Mouse (Mus musculus) embryonic facial prominence, embryonic 13.5 days (tissue): ENCODE data around the gene Fam174a. TPM values are rescaled to one million over a fixed set of nuclear protein-coding genes. Genes with fewer than 3 reads are reported as not detected.

Experiments used
- ATAC-seq: fragments of 200-750 bp; cut with Nextera tagmentation; 2 replicates; pipeline ENCODE4 v1.8.0; 2017; ENCODE audit warnings: low read depth; ENCODE audit not compliant: insufficient number of reproducible peaks, insufficient read depth, low FRiP score, low TSS enrichment
- H3K27ac ChIP-seq: fragments of 300-500 bp; sonication (generic); 2 replicates; pipeline ENCODE4 v1.5.1; 2015; ENCODE audit warnings: moderate library complexity, mild to moderate bottlenecking, inconsistent platforms
- H3K27me3 ChIP-seq: fragments of 300-500 bp; sonication (generic); 2 replicates; pipeline ENCODE4 v1.6.1; 2015; ENCODE audit warnings: mild to moderate bottlenecking, inconsistent platforms
- H3K36me3 ChIP-seq: fragments of 300-500 bp; sonication (generic); 2 replicates; pipeline ENCODE4 v1.6.1; 2015; ENCODE audit warnings: mild to moderate bottlenecking, inconsistent platforms
- H3K4me1 ChIP-seq: fragments of 300-500 bp; sonication (generic); 2 replicates; pipeline ENCODE4 v1.6.1; 2015; ENCODE audit warnings: inconsistent platforms
- H3K4me2 ChIP-seq: fragments of 300-500 bp; sonication (generic); 2 replicates; pipeline ENCODE4 v1.6.1; 2015; ENCODE audit warnings: moderate library complexity, mild to moderate bottlenecking, inconsistent platforms
- H3K4me3 ChIP-seq: fragments of 300-500 bp; sonication (generic); 2 replicates; pipeline ENCODE4 v1.5.1; 2015; ENCODE audit warnings: mild to moderate bottlenecking, inconsistent platforms
- H3K9ac ChIP-seq: fragments of 300-500 bp; sonication (generic); 2 replicates; pipeline ENCODE4 v1.6.1; 2015; ENCODE audit warnings: mild to moderate bottlenecking, inconsistent platforms
- H3K9me3 ChIP-seq: fragments of 300-500 bp; sonication (generic); 2 replicates; pipeline ENCODE4 v1.6.1; 2016; ENCODE audit warnings: inconsistent platforms
- WGBS: fragments of 180-500 bp; shearing (Covaris S2); methylation state at CpG from one replicate; pipeline ENCODE4 v1.1.7; 2015; ENCODE audit warnings: mixed read lengths; 5-methylcytosine and 5-hydroxymethylcytosine counted together
- polyA plus RNA-seq: library from polyadenylated mRNA; unstranded; fragments of >200 nt; fragmentation: Nextera tagmentation; extraction: Ambion mirVana; gene quantifications from 2 replicates; pipeline ENCODE4 v1.2.1, GENCODE M21; 2015

Fam174a gene
- polyA plus RNA-seq, 1 experiment from 2014 or later, result 26.9 TPM

- no peaks in the 10 kb centered on the region for H3K4me1 ChIP-seq
- no peak overlapping the region for H3K4me2 ChIP-seq
- H3K36me3 ChIP-seq, result no peaks in the 10 kb centered on the region
- ATAC-seq, result no peak
- no peak overlapping the region for H3K27ac ChIP-seq
- no peak overlapping the region for H3K4me3 ChIP-seq
- no peaks in the 10 kb centered on the region for H3K9me3 ChIP-seq
- H3K27me3 ChIP-seq, result no peaks in the 10 kb centered on the region
- 71% methylated on average over 5 of the region's 5 CpGs for WGBS
- H3K9ac ChIP-seq, result no peak overlapping the region
Measured at GRCm38 (mm10) chr1:95343585-95344485, 30.4 kb downstream of the Fam174a start.

GRCm38 (mm10) chr1:95354146-95354545, 40.7 kb downstream of the Fam174a start:
- Histone ChIP-seq H3K9ac (no peak overlapping the region), H3K27ac (no peak overlapping the region), H3K36me3 (no peaks in the 10 kb centered on the region), H3K4me2 (no peak overlapping the region), H3K4me3 (no peak overlapping the region), H3K4me1 (no peaks in the 10 kb centered on the region), H3K27me3 (no peaks in the 10 kb centered on the region), H3K9me3 (no peaks in the 10 kb centered on the region)
- 69% methylated on average over 1 of the region's 1 CpGs for WGBS
- no peak for ATAC-seq

GRCm38 (mm10) chr1:95356904-95357303, 43.5 kb downstream of the Fam174a start:
- Histone ChIP-seq H3K27ac (no peak overlapping the region), H3K9ac (no peak overlapping the region), H3K36me3 (no peaks in the 10 kb centered on the region), H3K4me3 (no peak overlapping the region), H3K27me3 (no peaks in the 10 kb centered on the region), H3K4me2 (no peak overlapping the region), H3K4me1 (no peaks in the 10 kb centered on the region), H3K9me3 (no peaks in the 10 kb centered on the region)
- no peak for ATAC-seq
- 74% methylated on average over 4 of the region's 4 CpGs for WGBS

- H3K27me3 ChIP-seq, result no peaks in the 10 kb centered on the region
- H3K36me3 ChIP-seq, result no peaks in the 10 kb centered on the region
- H3K4me1 ChIP-seq, result no peaks in the 10 kb centered on the region
- no peak overlapping the region for H3K4me3 ChIP-seq
- no peak overlapping the region for H3K9ac ChIP-seq
- 70% methylated on average over 2 of the region's 2 CpGs for WGBS
- no peak for ATAC-seq
- H3K9me3 ChIP-seq, result no peaks in the 10 kb centered on the region
- no peak overlapping the region for H3K27ac ChIP-seq
- H3K4me2 ChIP-seq, result no peak overlapping the region
Measured at GRCm38 (mm10) chr1:95363692-95364091, 50.3 kb downstream of the Fam174a start.

GRCm38 (mm10) chr1:95366616-95367373, 53.4 kb downstream of the Fam174a start:
- H3K9me3 ChIP-seq, result no peaks in the 10 kb centered on the region
- H3K36me3 ChIP-seq, result no peaks in the 10 kb centered on the region
- no peak overlapping the region for H3K4me2 ChIP-seq
- WGBS, result 73% methylated on average over 4 of the region's 4 CpGs
- H3K4me1 ChIP-seq, result no peaks in the 10 kb centered on the region
- H3K9ac ChIP-seq, result no peak overlapping the region
- H3K4me3 ChIP-seq, result no peak overlapping the region
- no peak overlapping the region for H3K27ac ChIP-seq
- no peaks in the 10 kb centered on the region for H3K27me3 ChIP-seq
- ATAC-seq, result no peak

- Histone ChIP-seq H3K4me2 (no peak overlapping the region), H3K4me1 (no peaks in the 10 kb centered on the region), H3K9ac (no peak overlapping the region), H3K9me3 (no peaks in the 10 kb centered on the region), H3K27ac (no peak overlapping the region), H3K36me3 (no peaks in the 10 kb centered on the region), H3K4me3 (no peak overlapping the region), H3K27me3 (no peaks in the 10 kb centered on the region)
- WGBS, result 85% methylated on average over 4 of the region's 4 CpGs
- no peak for ATAC-seq
Measured at GRCm38 (mm10) chr1:95367748-95368147, 54.3 kb downstream of the Fam174a start.

- WGBS, result 75% methylated on average over 6 of the region's 6 CpGs
Measured at GRCm38 (mm10) chr1:95375443-95375842, 62.0 kb downstream of the Fam174a start.

GRCm38 (mm10) chr1:95381028-95381427, 67.6 kb downstream of the Fam174a start:
- Histone ChIP-seq H3K36me3 (no peaks in the 10 kb centered on the region), H3K4me1 (no peaks in the 10 kb centered on the region), H3K27ac (no peak overlapping the region), H3K9me3 (no peaks in the 10 kb centered on the region), H3K4me3 (no peak overlapping the region), H3K9ac (no peak overlapping the region), H3K27me3 (no peaks in the 10 kb centered on the region), H3K4me2 (no peak overlapping the region)
- ATAC-seq, result no peak
- 80% methylated on average over 2 of the region's 2 CpGs for WGBS

More at GRCm38 (mm10) chr1:95375443-95375842, 62.0 kb downstream of the Fam174a start:
- Histone ChIP-seq H3K9ac (no peak overlapping the region), H3K36me3 (no peaks in the 10 kb centered on the region), H3K9me3 (no peaks in the 10 kb centered on the region), H3K4me1 (no peaks in the 10 kb centered on the region), H3K4me3 (no peak overlapping the region), H3K27ac (no peak overlapping the region), H3K4me2 (no peak overlapping the region), H3K27me3 (no peaks in the 10 kb centered on the region)
- no peak for ATAC-seq
